Mouse (Mus musculus): ENCODE data around the gene Ttll4.

GRCm38 (mm10) chr1:74668371-74668770 is 6.8 kb downstream of the Ttll4 start:
- TF ChIP-seq CTCF (IDR thresholded peaks at IDR 0.05; ENCODE audit: low read depth) (no peak), EP300 (optimal IDR thresholded peaks at IDR 0.05) (no peak)

Measured in stomach, postnatal 0 days (tissue).